Mouse (Mus musculus) naive thymus-derived CD4-positive, alpha-beta T cell, adult 2 months (primary cell): ENCODE data around the gene Sult1c2.
"Not testable (repeated sequence)": the region's sequence is repeated elsewhere in the genome, so short reads cannot be mapped to it uniquely, and the experiment has no call there.

Source experiments
- DNase-seq: peaks from one replicate; pipeline ENCODE4 v3.0.0-alpha.2; 2011; ENCODE audit warnings: low read depth

Sult1c2 gene

GRCm38 (mm10) chr17:53846206-53846605, at the start of gene Sult1c2:
TSS of gene Sult1c2 (minus strand) at chr17:53846339.
- no peak for DNase-seq

DNA sequence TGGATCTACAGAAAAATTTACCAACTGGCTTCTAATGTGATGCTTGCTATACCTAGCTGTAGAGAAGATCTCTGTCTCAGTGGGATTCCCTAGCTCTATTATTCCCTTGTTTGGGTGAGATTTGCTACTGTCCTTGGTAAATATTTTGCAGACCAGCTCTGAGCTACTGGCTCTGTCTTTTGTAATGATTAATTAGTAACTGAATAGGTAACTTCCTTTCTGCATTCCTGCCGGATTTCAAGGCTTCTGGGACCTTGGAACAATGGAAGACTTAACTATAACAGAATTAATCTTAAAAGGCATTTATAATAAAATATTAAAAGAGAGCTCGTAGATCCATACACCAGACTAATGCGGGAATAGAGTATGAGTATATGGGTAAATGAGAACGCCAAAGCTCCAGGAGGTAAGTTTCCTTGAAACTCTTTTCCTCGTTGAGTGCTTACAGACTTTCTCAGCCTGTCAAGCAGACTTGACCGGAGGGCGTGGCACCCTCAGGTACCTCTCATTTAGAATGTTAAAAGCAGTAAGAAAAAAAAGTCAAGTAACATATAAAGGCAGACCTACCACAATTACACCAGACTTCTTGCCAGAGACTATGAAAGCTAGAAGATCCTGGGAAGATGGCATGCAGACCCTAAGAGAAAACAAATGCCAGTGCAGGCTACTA, 33.0 kb upstream of the Sult1c2 start:
- DNase-seq, result not testable (repeated sequence)

GRCm38 (mm10) chr17:53874433-53874832, 28.3 kb upstream of the Sult1c2 start:
- DNase-seq, result no peak

DNA sequence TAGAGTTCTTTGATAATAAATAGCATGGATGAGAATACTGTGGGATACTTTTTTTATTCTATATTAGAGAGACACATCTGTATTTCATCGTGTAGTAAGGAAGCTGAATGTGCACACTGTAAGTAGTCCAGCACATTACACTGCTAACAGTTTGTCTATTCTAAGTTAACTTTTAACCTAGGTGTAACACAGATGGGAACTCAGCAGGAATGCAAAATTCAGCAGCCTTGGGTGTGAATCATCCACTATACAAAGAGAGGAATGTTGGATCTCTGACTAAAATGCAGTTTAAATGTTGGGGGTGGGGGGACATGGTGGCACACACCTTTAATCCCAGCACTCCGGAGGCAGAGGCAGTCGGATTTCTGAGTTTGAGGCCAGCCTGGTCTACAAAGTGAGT, 26.1 kb upstream of the Sult1c2 start:
- DNase-seq, result no peak

GRCm38 (mm10) chr17:53869931-53870330, 23.8 kb upstream of the Sult1c2 start:
- DNase-seq, result no peak

GRCm38 (mm10) chr17:53865260-53865955, 19.3 kb upstream of the Sult1c2 start:
- DNase-seq, result no peak

DNA sequence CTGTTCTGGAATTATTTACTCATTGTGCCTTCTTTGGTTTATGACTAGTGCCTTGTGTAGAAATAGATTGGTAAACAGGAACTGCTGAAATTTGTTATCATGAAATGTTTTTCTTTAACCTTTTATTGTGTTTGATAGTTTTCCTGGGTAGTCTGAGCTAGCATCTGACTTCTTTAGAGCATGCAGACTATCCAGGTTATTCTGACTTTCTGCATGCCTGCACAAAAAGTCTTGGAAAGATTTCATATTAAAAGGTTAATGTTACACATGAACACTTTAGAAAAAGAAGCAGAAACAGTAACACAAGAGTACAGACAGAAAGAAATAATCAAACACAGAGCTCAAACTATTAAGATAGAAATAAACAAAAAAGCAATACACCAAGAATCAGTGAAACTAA, 14.4 kb upstream of the Sult1c2 start:
- DNase-seq, result no peak

DNA sequence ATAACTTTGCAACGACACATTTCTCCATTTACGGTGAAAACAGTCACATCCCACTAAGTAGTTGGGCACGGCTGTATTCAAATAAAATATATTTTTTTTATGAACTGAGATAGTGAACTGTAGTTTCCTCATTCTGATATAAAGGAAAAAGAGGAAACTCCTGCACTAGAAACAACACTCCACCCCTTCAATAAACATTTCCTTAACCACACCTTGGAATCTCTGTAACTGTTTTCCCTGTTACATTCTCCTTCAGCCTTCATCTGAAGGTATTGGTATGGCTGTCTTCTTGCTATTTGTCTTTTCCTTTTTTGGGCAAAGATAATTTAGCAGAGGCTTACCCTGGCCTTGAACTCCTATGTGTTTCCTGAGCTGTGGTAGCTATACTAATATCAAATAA, 8.9 kb upstream of the Sult1c2 start:
- no peak for DNase-seq

DNA sequence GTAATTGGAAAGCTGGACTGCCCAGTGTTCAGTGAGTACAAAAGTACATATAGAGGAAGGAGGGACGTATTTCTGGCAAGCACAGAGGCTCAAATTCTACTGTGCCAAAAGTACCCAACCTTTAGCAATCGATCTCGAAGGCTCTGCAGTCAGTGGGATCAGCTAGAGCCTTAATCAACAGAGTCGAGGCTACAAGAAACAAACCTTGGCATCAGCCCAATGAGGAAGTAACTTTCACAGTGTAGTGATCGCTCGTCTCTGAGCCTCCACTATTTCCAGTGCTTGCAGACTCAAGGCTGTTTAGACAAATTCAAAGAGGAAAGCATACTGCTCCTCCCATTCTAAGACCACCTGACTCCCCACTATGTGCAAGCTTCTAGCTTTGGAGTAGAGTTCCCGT, 343 bp downstream of the Sult1c2 start:
- DNase-seq, result no peak

DNA sequence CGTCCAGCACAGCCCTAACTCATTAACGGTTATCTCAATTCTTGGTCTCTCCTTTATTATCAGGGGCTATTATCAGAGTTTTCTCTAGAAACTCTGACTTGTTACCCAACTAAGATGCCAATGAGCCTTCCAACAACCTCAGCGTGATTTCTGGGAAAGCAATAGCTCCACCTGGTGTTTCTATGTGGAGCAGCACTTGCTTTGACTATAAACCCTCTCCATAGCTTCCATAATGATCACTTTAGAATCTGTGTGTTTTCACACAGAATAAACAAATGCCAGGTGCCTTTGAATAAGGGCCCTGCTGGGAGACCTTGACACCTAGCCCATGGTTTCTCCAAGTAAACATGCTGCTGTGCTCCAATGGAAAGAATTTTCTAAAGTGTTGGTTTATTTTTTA, 12.8 kb downstream of the Sult1c2 start:
- DNase-seq, result peak; percentile 19

DNA sequence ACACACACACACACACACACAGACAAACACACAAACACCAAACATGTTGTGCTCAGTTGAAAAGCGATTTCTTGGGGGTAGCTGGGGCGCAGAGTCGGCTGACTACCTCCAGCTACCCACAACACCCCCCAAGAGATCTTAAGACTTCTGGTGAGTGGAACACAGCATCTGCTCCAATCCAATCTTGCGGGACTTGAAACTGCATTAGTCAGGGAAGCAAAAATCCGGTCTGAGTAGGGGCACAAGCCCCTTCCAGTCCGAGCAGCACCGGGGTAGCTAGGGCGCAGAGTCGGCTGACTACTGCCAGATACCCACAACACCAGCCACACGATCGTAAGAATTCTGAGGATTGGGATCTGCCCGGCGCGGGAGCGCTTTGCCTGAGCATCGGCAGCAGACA, 42.2 kb downstream of the Sult1c2 start:
- DNase-seq, result not testable (repeated sequence)

DNA sequence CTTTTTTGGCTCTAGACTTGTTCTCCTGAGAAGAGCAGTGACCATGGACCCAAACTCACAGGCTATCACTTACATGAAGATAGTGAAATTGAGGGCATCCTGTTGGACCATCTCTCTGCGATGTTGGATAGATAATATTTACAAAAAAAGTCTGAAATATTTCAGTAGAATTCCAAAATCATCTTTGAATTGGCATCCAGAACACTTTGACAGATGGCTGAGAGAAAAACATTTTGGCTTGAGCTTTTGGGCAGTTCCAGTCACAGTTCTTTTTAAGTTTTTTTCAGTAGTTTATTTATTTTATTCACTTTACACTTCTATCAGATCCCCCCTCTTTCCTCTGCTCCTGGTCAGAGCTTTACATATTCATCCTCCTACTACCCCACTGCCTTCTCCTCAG, 62.8 kb downstream of the Sult1c2 start:
- DNase-seq, result no peak
